Mouse (Mus musculus) neural tube, embryonic 13.5 days (tissue): ENCODE results near the gene Pcsk6. TPM values are rescaled to one million over a fixed set of nuclear protein-coding genes. Genes with fewer than 3 reads are reported as not detected.

Experiments
- ATAC-seq: fragments of 200-750 bp; cut with Nextera tagmentation; 2 replicates; pipeline ENCODE4 v1.8.0; 2017; ENCODE audit warnings: low read depth, mild to moderate bottlenecking, moderate TSS enrichment, moderate library complexity
- H3K27ac ChIP-seq: fragments of 300-500 bp; sonication (generic); replicated peaks from 2 replicates; pipeline ENCODE4 v1.5.1; 2015; ENCODE audit warnings: moderate library complexity, mild to moderate bottlenecking, inconsistent platforms
- H3K27me3 ChIP-seq: fragments of 300-500 bp; sonication (generic); 2 replicates; pipeline ENCODE4 v1.6.1; 2015; ENCODE audit warnings: mild to moderate bottlenecking, inconsistent platforms
- H3K36me3 ChIP-seq: fragments of 300-500 bp; sonication (generic); 2 replicates; pipeline ENCODE4 v1.6.1; 2015; ENCODE audit warnings: mild to moderate bottlenecking, inconsistent platforms
- H3K4me1 ChIP-seq: fragments of 300-500 bp; sonication (generic); replicated peaks from 2 replicates; pipeline ENCODE4 v1.6.1; 2015; ENCODE audit warnings: inconsistent platforms
- H3K4me2 ChIP-seq: fragments of 300-500 bp; sonication (generic); 2 replicates; pipeline ENCODE4 v1.6.1; 2015; ENCODE audit warnings: inconsistent platforms, mild to moderate bottlenecking, moderate library complexity
- H3K4me3 ChIP-seq: fragments of 300-500 bp; sonication (generic); 2 replicates; pipeline ENCODE4 v1.5.1; 2015; ENCODE audit warnings: mild to moderate bottlenecking, inconsistent platforms
- H3K9ac ChIP-seq: fragments of 300-500 bp; sonication (generic); 2 replicates; pipeline ENCODE4 v1.6.1; 2015; ENCODE audit warnings: moderate library complexity, mild to moderate bottlenecking, inconsistent platforms
- H3K9me3 ChIP-seq: fragments of 300-500 bp; sonication (generic); 2 replicates; pipeline ENCODE4 v1.6.1; 2016; ENCODE audit warnings: inconsistent platforms
- WGBS: fragments of 180-500 bp; shearing (Covaris S2); methylation state at CpG from one replicate; pipeline ENCODE4 v1.1.7; 2015; 5-methylcytosine and 5-hydroxymethylcytosine counted together
- polyA plus RNA-seq: library from polyadenylated mRNA; unstranded; fragments of >200 nt; fragmentation: Nextera tagmentation; extraction: Ambion mirVana; gene quantifications from 2 replicates; pipeline ENCODE4 v1.2.1, GENCODE M21; 2015

Pcsk6 gene
- polyA plus RNA-seq, 1 experiment from 2014 or later, result 1.3 TPM

DNA sequence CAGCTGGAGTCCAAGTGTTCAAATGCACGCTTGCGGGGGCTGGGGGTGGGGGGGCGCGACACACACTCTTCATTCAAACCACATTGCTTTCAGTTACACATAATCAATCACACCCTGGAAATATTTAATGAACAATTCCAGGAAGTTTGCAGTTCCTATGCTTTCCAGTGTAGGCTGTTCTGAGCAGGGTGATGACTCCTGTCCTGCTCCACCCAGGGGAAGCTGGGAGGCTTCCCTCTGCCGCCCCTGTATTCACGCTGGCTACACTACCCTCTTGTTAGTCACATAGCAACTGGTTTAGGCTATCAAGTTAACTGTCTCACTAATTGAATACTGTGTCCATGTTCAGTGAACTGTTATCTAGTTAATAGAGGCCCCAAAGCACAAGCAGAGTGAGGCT, 149.0 kb downstream of the Pcsk6 start:
- 77% methylated on average over 6 of the region's 6 CpGs for WGBS
- ATAC-seq, result no peak
- Histone ChIP-seq H3K4me2 (no peak overlapping the region), H3K9me3 (no peaks in the 10 kb centered on the region), H3K4me1 (no peaks in the 10 kb centered on the region), H3K27me3 (no peaks in the 10 kb centered on the region), H3K36me3 (no peaks in the 10 kb centered on the region), H3K9ac (no peak overlapping the region), H3K4me3 (no peak overlapping the region), H3K27ac (no peak overlapping the region)

DNA sequence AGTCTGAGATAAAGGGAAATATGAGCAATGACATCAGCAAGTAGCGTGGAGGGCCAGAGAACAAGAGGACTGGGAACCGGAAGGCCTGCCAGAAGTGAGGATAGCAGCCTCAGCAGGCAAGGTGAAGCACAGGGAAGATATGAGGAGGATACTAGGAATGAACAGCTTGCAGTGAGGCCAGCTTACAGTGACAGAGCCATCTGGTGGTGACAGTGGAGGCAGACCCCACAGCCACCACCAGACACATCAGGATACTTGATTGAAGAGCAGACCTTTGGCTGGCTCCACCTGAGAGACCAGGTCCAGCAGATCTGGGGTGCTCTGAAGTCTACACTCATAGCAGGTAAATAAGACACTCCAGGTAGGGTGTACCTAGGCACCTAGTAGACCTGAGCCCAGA, 166.2 kb downstream of the Pcsk6 start:
- Histone ChIP-seq H3K27me3 (no peaks in the 10 kb centered on the region), H3K9me3 (no peaks in the 10 kb centered on the region), H3K4me3 (no peak overlapping the region), H3K4me1 (no peaks in the 10 kb centered on the region; the same call in 1 of the 2 replicates), H3K36me3 (no peaks in the 10 kb centered on the region), H3K27ac (no peak overlapping the region), H3K9ac (no peak overlapping the region), H3K4me2 (no peak overlapping the region)
- 87% methylated on average over 2 of the region's 2 CpGs for WGBS
- peak; percentile 47; the same call in 1 of the 2 replicates for ATAC-seq

DNA sequence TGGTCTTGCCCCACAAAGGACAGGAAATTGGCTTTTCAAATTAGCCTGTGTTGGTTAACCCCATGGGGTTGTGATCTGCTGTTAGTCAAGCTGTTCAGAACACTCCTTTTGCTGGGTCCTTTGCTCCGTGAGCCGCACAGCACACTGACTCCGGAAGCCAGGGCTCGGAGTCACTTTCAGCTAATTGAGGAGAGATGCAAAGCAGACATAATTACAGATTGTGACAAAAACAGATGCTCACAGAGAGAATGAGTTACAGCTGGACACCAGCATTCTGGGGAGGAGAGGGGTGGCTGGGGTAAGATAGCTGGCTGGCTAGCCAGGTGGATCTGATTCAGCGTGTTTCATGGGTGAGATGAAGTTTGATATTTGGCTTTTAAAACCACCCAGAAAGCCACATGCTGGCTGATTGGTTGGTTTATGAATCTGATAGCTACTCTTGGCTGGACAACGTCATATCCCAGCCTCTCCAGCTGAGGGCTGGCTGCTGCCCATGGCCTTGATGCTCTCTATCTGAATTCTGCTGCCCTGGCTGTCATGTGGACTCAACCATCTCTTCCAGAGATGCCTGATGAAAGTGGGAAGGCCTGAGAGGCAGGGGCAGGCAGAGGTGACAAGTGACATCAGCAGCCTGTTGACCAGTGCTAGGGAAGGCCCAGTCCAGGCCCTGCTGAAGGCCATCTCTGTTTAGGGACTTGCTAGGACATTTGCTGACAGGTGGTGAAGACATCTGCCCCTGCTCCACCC, 167.4 kb downstream of the Pcsk6 start:
- Histone ChIP-seq H3K27ac (no peak overlapping the region), H3K9me3 (no peaks in the 10 kb centered on the region), H3K4me2 (no peak overlapping the region), H3K4me3 (no peak overlapping the region), H3K4me1 (no peaks in the 10 kb centered on the region; the same call in 1 of the 2 replicates), H3K9ac (no peak overlapping the region), H3K27me3 (0 out of 2 replicates have a peak, but pooled peaks cover 5% of the 10 kb centered on the region), H3K36me3 (no peaks in the 10 kb centered on the region)
- WGBS, result 41% methylated on average over 6 of the region's 6 CpGs
- ATAC-seq, result peak; percentile 59; the same call in 1 of the 2 replicates

DNA sequence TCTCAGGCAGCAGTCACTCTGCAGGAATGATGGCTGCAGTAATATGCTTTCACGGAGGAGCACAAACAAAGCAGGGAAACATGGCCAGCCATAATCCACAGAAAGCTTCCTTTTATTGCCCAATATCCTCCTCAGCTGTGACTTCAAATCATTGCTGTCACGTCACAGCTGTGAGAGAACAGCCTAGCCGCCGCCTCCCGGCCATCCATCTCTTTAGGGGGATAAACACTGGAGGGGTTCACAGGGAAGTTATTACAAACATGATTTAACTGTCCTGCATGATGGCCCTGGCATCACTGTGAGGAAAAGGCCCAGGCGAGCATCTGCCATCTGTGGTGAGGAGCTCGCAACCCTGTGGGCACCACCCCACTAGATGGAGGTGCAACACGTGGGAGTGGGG, 175.3 kb downstream of the Pcsk6 start:
- WGBS, result 27% methylated on average over 8 of the region's 8 CpGs
- Histone ChIP-seq H3K4me1 (peaks cover 45% of the 10 kb centered on the region), H3K9ac (no peak overlapping the region), H3K27me3 (0 out of 2 replicates have a peak, but pooled peaks cover 5% of the 10 kb centered on the region), H3K4me2 (no peak overlapping the region), H3K9me3 (no peaks in the 10 kb centered on the region), H3K4me3 (no peak overlapping the region), H3K27ac (peak overlapping the region; percentile 74), H3K36me3 (no peaks in the 10 kb centered on the region)
- ATAC-seq, result 0 out of 2 replicates have a peak, but pooled peaks have one; percentile 7

DNA sequence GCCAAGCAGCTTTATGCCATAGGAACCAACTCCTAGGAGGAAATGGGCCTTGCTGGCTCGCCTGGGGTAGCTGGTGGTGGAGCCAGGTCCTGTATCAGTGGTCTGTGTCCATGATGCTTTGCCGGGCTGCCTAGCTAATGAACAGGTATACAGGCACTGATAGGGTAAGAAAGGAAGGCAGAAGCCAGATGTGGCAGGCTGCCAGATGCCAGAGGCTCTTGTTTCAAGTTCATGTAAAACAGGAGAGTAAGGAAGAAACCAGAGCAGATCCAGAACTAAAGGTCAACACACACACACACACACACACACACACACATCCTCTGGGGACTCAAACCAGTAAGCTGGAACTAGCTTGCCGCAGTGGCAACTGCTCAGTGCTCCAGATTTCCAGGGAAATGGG, 176.7 kb downstream of the Pcsk6 start:
- no peak overlapping the region for H3K27ac ChIP-seq
- no peak overlapping the region for H3K4me3 ChIP-seq
- H3K27me3 ChIP-seq, result 0 out of 2 replicates have a peak, but pooled peaks cover 5% of the 10 kb centered on the region
- H3K4me2 ChIP-seq, result no peak overlapping the region
- H3K36me3 ChIP-seq, result no peaks in the 10 kb centered on the region
- H3K9ac ChIP-seq, result no peak overlapping the region
- no peaks in the 10 kb centered on the region for H3K9me3 ChIP-seq
- 80% methylated on average over 3 of the region's 3 CpGs for WGBS
- no peak for ATAC-seq
- H3K4me1 ChIP-seq, result peaks cover 47% of the 10 kb centered on the region

DNA sequence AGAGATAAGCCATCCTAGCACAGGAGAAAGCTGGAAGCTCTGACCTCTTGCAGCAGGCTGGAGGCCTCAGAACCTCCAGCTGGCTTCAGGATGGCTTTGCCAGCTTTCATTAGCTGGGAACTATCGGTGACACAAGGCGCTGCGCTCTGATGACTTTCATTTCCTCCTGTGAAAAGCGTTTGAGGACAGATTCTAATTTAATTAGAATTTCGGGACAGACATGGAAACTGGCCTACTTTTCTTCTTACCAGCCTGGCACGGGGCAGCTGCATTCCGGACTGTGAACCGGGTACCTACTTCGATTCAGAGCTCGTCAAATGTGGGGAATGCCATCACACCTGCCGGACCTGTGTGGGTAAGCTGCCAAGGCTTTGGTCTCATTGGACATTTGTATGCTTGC, 177.2 kb downstream of the Pcsk6 start:
- Histone ChIP-seq H3K27ac (peak overlapping the region; percentile 33; the same call in 1 of the 2 replicates), H3K27me3 (0 out of 2 replicates have a peak, but pooled peaks cover under 1% of the 10 kb centered on the region), H3K4me3 (no peak overlapping the region), H3K4me2 (no peak overlapping the region), H3K4me1 (peaks cover 51% of the 10 kb centered on the region), H3K9ac (no peak overlapping the region), H3K9me3 (no peaks in the 10 kb centered on the region), H3K36me3 (no peaks in the 10 kb centered on the region)
- no peak for ATAC-seq
- 75% methylated on average over 11 of the region's 11 CpGs for WGBS

DNA sequence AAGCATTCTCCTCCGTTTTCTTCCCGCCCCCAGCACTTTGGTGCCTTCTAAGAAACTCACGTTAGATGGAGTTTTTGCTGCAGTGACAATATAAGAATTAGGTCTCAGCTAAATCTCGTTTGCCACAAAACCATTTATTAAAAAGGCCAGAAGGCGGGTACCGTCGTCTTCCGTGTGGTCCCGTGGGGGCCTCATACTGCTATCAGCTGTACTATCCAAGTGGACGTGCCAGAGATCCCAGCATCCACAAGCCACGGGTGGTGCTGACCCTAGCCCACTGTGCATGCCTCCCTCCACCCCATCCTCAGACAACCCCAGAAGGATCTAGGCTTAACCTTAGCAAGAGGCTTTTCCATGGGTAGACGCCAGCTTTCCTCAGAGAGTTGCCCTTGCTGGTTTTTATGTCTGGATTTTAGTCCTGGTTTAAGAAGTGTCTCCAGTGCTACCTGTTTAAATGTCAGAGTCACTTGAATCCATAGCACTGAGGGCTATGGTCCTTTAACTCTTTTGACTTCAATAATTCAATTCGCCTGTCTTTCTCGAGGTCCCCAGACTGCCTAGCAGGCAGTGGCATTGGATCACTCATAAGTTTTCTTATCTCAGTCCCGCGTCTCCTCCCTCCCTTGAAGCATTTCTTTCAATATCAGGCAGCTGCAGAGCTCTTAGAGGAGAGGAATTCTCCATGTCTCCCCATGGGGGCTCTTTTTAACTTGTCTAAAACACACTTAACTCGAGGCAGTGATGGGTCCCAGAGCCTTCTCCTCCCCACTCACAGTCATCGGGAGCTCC, 178.7 kb downstream of the Pcsk6 start:
- Histone ChIP-seq H3K36me3 (no peaks in the 10 kb centered on the region), H3K27ac (no peak overlapping the region; the same call in 1 of the 2 replicates), H3K27me3 (no peaks in the 10 kb centered on the region), H3K4me2 (no peak overlapping the region), H3K9ac (no peak overlapping the region), H3K4me1 (peaks cover 66% of the 10 kb centered on the region), H3K4me3 (no peak overlapping the region), H3K9me3 (no peaks in the 10 kb centered on the region)
- ATAC-seq, result no peak
- 75% methylated on average over 18 of the region's 18 CpGs for WGBS

DNA sequence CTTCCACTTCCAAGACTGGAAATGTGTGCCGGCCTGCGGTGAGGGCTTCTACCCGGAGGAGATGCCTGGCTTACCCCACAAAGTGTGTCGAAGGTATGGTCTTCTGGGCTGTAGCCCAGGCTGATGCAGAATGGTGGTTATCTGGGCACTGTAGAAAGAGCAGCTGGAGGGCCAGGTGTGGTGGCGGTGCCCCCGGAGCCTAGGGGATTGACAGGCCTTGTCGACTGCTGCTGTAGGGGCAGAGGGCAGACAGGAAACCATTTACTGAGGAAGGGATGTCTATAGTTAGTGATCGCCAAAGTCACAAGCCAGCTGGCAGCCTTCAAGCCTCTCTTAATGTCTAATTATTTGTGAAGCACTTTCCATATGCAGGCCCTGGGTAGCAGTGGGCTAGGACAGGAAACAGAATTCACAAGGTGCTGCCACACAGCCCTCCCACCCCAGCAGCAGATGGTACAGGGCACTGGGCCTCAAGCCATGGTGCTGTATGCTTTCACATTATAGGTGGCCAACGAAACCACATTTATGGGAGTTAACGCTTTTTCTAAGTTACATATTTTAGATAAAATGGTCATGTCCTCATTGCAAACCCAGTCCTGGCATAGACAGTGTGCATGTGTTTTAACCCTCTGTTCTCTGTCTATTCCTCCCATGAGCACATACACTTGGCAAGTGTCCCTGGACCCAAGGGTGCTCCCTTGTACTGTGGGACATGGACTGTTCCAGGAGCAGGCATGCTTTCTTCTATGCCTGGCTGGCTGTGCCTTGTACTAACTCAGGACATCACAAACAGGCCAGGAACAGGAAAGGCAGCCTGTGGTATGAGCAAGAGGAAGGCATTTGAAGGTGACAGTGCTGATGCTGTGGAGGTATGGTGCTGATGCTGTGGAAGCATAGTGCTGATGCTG, 182.3 kb downstream of the Pcsk6 start, which contains the start of gene Gm45213:
Gene Gm45213 (plus strand): TSS at position 51 of the 908 bp plus-strand sequence.
- peaks cover 65% of the 10 kb centered on the region for H3K4me1 ChIP-seq
- no peak within 1 kb of the TSS for H3K4me3 ChIP-seq
- H3K36me3 ChIP-seq, result no peaks in the 10 kb centered on the region
- H3K9me3 ChIP-seq, result no peaks in the 10 kb centered on the region
- H3K4me2 ChIP-seq, result no peak within 1 kb of the TSS
- 70% methylated on average over 10 of the region's 10 CpGs for WGBS
- peak; percentile 13; the same call in 1 of the 2 replicates for ATAC-seq
- 0 out of 2 replicates have a peak within 1 kb of the TSS, but pooled peaks have one; percentile 0 for H3K9ac ChIP-seq
- H3K27me3 ChIP-seq, result no peaks in the 10 kb centered on the region
- peak within 1 kb of the TSS; percentile 42 for H3K27ac ChIP-seq

DNA sequence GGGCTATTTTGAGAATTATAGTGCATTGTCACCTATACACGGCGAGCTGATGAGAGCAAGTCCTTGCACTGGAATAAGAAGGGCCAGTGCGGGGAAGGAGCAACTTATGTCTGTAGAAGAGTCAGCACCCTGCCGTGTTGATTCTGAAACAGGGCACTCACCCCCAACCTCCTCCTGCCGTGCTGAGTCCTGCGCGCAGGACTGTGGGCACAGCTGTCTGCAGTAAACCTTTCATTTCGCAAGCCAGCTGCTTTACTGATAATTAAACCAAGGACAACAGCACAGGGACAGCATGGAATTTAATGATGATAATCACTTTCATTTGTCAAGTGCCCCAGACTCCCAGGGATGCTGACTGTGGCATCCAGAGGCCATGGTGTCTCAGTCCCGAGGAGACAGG, 183.1 kb downstream of the Pcsk6 start:
- WGBS, result 18% methylated on average over 9 of the region's 9 CpGs
- no peak overlapping the region for H3K4me2 ChIP-seq
- no peak overlapping the region; the same call in 1 of the 2 replicates for H3K9ac ChIP-seq
- no peaks in the 10 kb centered on the region for H3K36me3 ChIP-seq
- H3K27me3 ChIP-seq, result no peaks in the 10 kb centered on the region
- ATAC-seq, result peak; percentile 50
- H3K4me3 ChIP-seq, result no peak overlapping the region
- H3K27ac ChIP-seq, result peak overlapping the region; percentile 42
- H3K4me1 ChIP-seq, result peaks cover 58% of the 10 kb centered on the region
- H3K9me3 ChIP-seq, result no peaks in the 10 kb centered on the region

DNA sequence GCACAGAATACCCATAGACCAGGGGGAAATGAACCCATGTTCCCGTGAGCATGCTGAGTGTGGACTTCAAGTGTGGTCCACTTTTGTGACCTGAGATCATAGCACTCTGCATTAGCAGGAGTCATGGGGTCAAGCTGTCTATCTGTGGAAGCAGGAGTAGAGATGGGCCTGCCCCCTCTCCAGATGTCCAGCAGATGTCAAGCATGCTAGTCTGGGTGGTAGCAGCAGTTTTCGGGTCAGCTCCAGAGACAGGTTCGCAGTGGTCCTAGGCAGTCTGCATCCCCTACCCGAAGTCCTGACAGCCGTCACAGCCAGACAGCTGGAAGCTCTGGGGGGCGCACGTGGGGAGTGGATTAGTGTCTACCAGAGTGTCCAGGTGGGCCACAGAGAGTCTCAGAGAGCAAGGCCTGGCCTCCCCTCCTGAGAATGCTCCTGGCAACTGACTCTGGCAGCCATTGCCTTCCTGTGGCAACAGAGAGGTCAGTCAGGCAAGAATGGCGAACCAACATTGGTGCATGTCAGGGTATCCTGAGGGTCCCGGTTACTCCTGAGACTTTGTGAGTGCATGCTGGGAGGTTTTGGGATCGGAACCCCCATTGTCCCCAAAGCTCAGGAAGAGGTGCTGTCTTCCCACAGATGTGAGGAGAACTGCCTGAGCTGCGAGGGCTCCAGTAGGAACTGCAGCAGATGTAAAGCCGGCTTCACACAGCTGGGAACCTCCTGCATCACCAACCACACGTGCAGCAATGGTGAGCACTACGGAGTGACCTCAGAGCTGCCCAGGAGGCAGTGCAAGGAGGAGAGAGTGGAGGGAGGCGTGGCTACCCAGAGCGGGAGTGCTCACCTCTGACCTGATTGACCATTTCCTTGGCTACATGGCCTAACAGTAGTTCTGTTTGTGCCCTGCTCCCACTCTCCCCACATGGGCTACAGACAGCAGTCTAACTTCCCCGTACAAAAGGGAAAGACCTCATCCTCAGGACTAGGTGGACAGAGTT, 185.7 kb downstream of the Pcsk6 start:
- 61% methylated on average over 17 of the region's 17 CpGs for WGBS
- Histone ChIP-seq H3K27me3 (no peaks in the 10 kb centered on the region), H3K9ac (no peak overlapping the region), H3K27ac (no peak overlapping the region), H3K36me3 (no peaks in the 10 kb centered on the region), H3K4me1 (peaks cover 46% of the 10 kb centered on the region), H3K9me3 (no peaks in the 10 kb centered on the region), H3K4me3 (no peak overlapping the region), H3K4me2 (no peak overlapping the region)
- no peak for ATAC-seq
